Mouse (Mus musculus) fat pad, adult 2 months (tissue): ENCODE data around the gene Fzd7.

Experiments
- DNase-seq: peaks from one replicate; pipeline ENCODE4 v3.0.0-alpha.2; 2011; ENCODE audit warnings: low read depth, low spot score; ENCODE audit errors: extremely low read depth

Gene Fzd7

DNA sequence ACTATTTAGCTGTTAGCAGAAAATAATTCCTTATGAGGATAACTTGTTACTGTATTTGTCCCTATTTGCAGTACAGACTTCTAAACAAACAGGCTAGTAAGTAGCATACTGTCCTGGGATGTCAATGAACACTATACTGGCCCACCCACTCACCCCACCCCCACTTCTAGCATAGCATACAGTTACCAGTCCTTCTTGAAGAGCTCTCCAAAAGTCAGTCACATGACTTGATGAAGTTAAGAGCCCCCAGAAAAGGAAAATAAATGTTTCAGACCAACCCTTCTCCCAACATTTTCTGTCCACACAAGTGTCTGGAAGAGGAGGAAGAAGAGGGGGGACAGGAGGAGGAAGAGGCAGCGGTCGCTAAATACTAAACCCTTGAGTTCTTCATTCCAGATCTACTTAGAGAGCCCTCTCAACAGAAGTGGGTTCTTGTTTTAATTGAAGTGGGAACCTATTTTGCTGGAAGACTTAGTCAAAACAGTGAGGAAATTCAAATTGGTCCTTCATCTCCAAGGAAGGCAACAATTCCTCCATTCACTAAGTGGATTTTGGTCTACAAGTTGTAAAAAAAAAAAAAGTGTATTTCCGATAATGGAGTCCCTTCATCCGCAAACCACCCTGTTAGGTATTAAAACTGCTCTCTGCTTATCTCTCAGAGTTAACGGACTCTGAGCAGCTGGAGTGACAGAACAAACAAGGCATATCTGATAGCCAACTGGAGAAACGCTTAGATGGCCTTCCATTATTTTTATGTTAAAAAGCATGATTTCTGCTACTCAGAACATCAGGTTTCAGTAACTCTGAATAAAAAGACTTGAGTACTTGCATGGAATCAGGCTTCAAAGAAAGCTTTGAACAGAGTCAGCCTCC, 15.8 kb downstream of the Fzd7 start:
- no peak for DNase-seq

GRCm38 (mm10) chr1:59499327-59499726, 17.1 kb downstream of the Fzd7 start:
- no peak for DNase-seq

DNA sequence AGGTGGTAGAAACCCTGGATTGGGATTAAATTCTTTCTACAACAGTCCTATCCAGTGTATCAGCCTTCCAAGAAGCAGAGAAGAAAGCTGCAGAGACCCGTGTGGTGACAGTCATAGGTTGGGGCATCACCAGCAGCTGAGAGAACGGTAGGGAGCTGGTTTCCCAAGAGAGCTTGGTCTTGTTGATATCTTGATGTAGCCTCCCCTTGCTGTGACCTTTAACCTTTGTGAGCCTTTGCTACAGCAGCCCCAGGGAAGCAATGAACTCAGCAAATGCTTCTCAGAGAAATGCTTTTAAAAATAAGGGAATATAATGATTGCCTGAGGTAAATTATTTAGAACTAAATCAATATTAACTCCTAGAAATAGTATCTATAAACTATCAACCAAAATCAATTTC, 20.1 kb downstream of the Fzd7 start:
- no peak for DNase-seq

DNA sequence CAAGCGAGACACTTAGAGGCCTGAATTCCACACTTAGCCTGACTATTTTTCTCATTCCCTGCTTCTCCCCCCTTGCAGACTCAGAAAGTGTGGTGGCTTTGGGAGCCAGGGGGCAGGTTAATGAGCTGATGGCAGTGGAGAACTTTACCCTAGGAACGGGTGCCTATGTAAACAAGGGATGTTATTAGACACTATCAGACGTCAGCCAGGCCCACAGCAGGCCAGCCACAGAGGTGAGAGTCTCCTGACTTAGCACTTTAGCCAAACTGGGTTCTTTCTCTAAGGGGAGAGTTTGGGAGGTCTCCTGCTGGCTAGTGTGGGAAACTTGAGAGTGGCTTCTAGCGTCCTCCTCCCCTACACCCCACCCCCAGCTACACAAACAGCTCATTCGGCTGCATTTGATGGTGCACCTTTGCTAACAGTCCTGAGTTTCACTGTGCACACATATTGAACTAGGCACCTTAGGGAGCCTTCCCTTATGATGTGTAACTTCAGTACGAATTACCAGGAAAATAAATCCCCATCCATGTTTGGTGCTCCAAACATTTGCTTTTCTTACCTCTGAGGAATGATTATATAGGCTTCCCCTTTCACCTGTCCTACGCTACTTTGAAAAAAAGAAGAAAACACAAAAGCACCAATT, 21.6 kb downstream of the Fzd7 start:
- DNase-seq, result no peak

- DNase-seq, result no peak
Observed at GRCm38 (mm10) chr1:59504302-59504700, 22.1 kb downstream of the Fzd7 start.

DNA sequence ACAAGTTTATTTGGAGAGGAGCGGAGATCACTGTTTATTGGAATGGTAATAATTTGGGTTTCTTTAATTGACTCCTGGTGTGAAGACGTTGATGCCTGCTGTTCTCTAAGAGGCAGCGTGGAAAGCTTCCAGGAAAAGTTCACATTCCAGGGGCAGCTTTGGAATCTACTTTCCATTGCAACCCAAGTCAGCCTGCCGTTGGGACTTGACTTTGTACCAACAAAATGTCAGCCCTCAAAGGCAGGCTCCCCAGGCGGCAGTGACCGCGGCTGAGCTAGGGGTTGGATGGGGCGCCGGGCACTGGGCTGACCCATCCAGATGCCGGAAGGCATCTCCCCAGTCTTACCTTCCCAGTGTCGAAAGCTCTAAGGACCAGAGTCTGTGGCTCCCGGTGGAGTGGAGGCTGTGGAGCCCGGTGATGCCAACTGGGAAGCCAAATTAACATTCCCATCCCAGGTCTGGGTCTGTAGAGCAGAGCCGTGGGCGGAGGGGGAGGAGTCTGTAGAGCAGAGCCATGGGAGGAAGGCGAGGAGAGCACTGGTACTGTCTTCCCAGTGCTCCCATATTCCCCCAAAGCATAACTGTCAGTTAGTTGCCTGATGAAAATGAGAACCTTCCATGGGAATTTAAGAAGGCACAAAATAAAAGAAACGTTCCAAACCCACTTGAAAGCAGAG, 26.4 kb downstream of the Fzd7 start:
- DNase-seq, result no peak

- peak; percentile 84 for DNase-seq
Observed at GRCm38 (mm10) chr1:59511566-59512270, 29.5 kb downstream of the Fzd7 start.

DNA sequence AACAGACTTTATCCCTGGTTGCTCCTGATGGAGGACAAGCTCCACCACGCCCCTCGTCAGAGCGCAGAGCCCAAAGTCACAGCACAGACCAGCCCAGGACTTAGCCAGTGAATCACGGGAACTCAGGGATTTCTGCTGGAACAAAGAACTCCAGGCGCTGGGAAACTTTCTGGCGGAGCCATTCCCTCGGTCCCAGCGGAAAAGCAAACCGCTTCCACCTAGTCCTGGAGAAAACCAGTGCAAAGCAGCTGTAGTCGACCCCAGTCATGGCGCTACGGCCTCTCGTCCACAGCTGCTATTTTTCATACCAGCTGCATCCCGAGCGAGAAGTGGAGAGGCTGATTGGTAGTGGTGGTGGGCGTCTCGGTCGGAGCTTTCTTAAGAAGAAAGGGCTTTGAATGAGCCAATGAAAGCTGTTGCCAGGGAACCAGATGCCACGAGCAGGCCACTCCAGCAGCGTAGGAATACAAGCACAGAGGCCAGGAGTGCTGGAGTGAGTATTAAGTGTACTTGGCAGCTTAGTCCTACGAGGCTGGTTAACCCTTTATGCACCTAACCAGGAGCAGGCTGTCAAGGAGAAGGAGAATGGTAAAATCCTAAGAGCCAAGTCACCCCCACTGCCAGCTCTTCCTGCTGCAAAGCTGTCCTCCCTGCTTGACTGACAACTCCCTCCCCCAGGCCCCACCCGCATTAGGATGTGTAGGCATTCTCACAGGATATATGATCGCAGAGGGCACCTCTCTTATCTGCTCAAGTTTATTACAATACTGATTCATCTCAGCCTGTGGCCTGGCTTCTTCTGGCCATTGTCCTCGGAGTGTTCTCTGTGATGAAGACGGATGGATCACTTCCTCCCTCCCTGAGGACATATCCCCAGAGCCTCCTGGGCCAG, 34.0 kb downstream of the Fzd7 start, which contains the start of gene Gm973:
Gene Gm973, plus strand, starts transcription at position 239 of the 892 bp plus-strand sequence.
- peak; percentile 63 for DNase-seq

DNA sequence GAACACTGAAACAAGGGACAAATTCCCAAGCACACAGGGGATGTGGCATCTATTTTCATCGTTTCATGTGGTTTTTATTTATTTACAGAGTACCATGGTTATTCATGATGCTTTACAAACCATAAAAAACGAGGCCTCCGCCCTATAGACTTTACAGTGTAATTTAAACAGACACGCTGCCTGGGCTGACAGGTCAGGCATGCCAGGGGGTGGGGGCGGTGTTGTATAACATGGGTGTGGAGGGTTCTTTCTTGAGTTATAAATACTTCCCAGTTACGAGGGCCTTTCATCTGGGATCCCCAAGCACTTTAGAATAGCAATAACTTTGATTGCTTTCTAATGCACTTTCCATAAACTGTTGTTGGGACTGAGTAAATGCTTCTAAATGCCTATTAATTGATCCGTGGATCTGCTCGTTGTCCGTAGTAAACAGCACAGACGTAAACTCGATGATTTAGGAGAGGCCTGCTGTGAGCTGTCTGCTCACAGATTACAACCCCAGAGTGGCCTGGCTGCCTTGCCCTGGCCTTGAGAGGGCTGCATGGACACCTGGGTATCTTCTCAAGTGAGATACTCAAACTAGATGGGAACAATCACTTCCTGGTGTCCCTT, 38.1 kb downstream of the Fzd7 start:
- no peak for DNase-seq

GRCm38 (mm10) chr1:59522456-59522855, 40.2 kb downstream of the Fzd7 start:
- DNase-seq, result no peak

GRCm38 (mm10) chr1:59523378-59523958, 41.2 kb downstream of the Fzd7 start:
- DNase-seq, result no peak

DNA sequence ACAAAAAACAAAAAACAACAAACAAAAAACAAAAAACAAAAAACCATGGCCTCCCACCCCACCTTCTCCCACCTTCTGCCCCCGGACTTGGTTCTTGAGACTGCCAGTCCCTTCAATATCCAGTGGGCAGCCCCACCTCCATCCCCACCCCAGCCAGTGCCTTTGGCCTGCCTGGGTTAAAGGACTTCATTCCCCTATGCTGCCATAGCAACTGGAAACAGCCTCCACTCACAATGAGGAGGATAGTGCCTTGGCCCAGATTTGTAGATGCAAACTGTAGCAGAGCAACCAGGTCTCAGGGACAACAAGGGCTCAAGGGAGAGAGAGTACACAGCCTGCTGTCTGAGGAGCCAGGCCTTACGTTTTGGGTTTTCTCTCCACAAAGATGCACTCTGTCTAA, 41.8 kb downstream of the Fzd7 start:
- DNase-seq, result no peak

GRCm38 (mm10) chr1:59524759-59525158, 42.5 kb downstream of the Fzd7 start:
- DNase-seq, result no peak

DNA sequence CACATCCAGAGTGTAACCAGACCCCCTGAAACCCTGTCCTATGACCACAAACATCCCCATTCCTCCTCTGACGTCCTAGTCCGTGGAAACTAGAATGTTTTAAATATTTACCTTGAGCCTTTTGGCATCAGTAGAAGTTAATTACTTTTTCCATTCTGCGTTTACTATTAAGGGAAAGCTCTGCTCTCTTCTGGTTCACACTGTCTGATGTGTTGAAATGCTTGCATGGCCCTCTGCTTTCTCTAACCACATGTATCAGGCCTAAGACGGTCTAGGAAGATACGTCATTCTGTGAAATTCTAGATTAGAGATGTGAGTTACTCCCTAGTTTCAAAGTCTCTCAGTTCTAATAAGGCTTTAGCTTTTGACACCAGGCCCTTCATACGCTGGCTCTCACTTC, 45.0 kb downstream of the Fzd7 start:
- no peak for DNase-seq

DNA sequence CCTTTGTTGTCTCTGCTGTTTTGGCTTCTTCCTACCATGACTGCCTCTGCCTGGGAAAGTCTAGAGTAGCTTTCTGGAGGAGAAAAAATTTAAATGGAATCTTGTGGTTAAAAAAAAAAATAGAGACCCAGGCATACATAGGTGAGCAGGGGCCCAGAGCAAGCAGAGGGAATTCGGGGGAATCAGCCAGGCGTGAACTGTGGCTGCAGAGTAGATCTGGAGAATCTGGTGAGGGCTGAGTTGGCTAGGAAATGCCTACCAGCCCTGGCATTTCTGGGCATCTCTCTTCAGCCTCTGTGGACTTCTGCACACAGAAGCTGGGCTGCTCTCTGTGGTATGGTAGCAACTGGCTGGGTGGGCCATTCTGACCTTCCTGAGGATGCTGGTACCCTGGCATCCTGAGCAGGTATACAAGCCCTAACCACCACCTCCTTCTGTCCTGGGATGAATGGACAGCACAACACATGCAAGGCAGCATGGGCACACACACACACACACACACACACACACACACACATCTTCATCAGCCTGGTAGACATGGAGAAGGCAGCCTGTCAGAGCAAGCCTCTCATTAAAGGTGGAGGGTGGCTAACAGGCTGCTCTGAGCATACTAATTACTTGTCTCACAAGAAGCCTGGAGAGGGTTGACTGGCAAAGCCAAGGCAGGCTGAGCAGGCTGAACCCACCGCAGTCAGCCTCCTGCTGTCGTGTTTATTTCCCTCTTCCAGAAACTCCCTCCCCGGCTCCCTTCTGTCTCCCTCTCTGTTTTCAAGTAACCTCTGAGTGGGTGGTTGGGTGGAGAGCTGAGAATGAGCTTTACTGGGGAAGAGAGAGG, 53.0 kb downstream of the Fzd7 start:
- DNase-seq, result no peak
